Mouse (Mus musculus): ENCODE data around the gene Rdx.

Rdx gene

DNA sequence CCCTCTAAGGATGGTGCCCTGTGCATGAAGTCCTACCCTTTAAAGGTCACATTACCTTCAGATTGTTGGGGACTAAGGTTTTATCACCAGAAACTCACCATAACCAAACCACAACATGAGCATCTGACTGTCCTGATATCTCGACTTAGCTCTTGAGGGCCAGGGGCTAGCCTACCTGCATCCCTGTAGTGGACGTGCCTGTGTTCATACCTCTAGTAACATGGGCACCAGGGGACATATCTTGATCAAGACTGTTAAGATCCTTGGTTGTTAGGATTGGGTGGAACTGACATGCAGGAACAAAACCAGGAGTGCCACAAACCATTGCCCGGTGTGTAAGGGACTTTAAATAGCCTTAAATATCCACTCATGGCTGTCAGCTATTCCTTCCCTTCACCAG, 60.2 kb downstream of the Rdx start:
- no peak for DNase-seq (ENCODE audit: inconsistent ontology term)

DNA sequence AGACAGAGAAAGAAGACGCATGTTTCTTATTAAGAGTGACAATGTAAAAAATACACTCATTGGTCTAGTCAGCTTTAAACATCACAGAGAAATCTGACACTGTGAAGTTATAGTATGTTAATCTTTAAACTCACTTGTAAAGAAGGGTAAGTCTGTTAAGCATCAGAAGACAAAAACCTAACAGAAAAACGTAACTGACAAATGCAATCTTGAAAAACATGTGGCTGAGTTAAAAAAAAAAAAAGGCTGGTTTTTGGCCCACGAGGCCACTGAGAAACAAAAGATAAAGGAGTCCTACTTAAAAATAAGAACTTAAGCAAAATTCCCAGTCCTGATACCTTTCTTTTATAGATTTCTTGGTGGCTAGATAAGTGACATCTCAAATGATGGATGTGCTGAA, 63.8 kb downstream of the Rdx start:
- no peak for DNase-seq (ENCODE audit: inconsistent ontology term)

DNA sequence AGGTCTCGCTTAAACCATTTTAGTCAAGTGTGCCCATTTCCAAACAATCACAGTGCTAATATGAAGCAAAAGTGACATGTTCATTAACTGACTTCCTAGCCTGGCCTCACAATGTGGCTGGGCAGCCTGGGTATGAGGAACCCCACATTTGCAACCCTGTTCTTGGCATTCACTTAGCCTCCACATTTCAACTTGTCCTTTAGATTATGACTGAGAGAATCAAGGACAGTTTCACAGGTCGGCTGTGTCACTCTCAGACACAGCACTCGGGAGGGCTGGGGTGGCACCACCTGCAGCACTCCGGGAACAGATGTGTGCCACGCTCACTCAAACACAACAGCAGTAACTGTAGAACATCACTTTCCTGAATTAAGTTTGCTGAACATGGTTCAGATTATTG, 66.1 kb downstream of the Rdx start:
- no peak for DNase-seq (ENCODE audit: inconsistent ontology term)

- no peak for DNase-seq (ENCODE audit: inconsistent ontology term)
These were observed 72.2 kb downstream of the Rdx start for GRCm38 (mm10) chr9:52119212-52119611.

GRCm38 (mm10) chr9:52125225-52125624, 78.3 kb downstream of the Rdx start:
- no peak for DNase-seq (ENCODE audit: inconsistent ontology term)

- DNase-seq (ENCODE audit: inconsistent ontology term), result no peak
These were observed 83.4 kb downstream of the Rdx start for GRCm38 (mm10) chr9:52130348-52130747.

DNA sequence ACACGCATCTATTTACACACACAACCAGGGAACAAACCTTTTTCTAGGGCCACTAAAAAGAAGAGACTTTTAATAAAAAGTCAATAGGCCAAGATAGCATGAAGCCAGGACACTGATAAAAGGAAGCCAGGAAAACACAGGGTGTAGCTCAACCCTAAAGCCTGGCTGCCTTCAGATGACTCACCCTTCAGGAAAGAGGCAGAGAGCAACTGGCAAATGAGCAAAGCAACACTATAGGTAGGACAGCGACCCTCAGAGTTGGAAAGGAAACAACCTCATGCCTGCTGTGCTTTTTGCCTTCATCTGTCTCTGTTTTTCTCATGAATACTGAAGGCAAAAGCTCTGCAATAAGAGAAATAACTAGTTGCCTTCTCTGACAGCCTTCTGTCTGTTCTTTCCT, 85.8 kb downstream of the Rdx start:
- no peak for DNase-seq (ENCODE audit: inconsistent ontology term)

Measured in Muller cell, postnatal 12 days (primary cell).